Mouse (Mus musculus) adipocyte (in vitro differentiated cells): ENCODE measurements around the gene Fat3.

Experiments used
- DNase-seq: peaks from one replicate; pipeline ENCODE4 v3.0.0-alpha.2; 2016; ENCODE audit warnings: low spot score

The Fat3 gene

GRCm38 (mm10) chr9:16132594-16132993 is 368.5 kb downstream of the Fat3 start:
- DNase-seq = no peak

- no peak for DNase-seq
These were observed 379.3 kb downstream of the Fat3 start for GRCm38 (mm10) chr9:16121756-16122155.

GRCm38 (mm10) chr9:16114821-16115485 is 386.1 kb downstream of the Fat3 start:
- DNase-seq = no peak

GRCm38 (mm10) chr9:16113936-16114642 is 387.0 kb downstream of the Fat3 start:
- no peak for DNase-seq

GRCm38 (mm10) chr9:16107900-16108299 is 393.2 kb downstream of the Fat3 start:
- no peak for DNase-seq

- no peak for DNase-seq
These were observed 393.7 kb downstream of the Fat3 start for GRCm38 (mm10) chr9:16107386-16107785.

GRCm38 (mm10) chr9:16098553-16098952 is 402.5 kb downstream of the Fat3 start:
- DNase-seq = no peak

GRCm38 (mm10) chr9:16093047-16093668 is 407.9 kb downstream of the Fat3 start:
- DNase-seq = no peak

- DNase-seq = no peak
These were observed 408.8 kb downstream of the Fat3 start for GRCm38 (mm10) chr9:16092051-16092967.

GRCm38 (mm10) chr9:16079292-16079691 is 421.8 kb downstream of the Fat3 start:
- no peak for DNase-seq

- DNase-seq = no peak
These were observed 426.4 kb downstream of the Fat3 start for GRCm38 (mm10) chr9:16074664-16075063.

- DNase-seq = no peak
These were observed 427.0 kb downstream of the Fat3 start for GRCm38 (mm10) chr9:16074116-16074515.

- DNase-seq = no peak
These were observed 437.6 kb downstream of the Fat3 start for GRCm38 (mm10) chr9:16063447-16063846.

- DNase-seq = no peak
These were observed 438.6 kb downstream of the Fat3 start for GRCm38 (mm10) chr9:16062472-16062871.

- no peak for DNase-seq
These were observed 454.4 kb downstream of the Fat3 start for GRCm38 (mm10) chr9:16046686-16047085.

GRCm38 (mm10) chr9:16037375-16037774 is 463.7 kb downstream of the Fat3 start:
- no peak for DNase-seq

- no peak for DNase-seq
These were observed 464.7 kb downstream of the Fat3 start for GRCm38 (mm10) chr9:16036346-16036745.

GRCm38 (mm10) chr9:16029715-16030285 is 471.3 kb downstream of the Fat3 start:
- DNase-seq = no peak

GRCm38 (mm10) chr9:16029066-16029465 is 472.0 kb downstream of the Fat3 start:
- DNase-seq = no peak

GRCm38 (mm10) chr9:16028394-16028911 is 472.6 kb downstream of the Fat3 start:
- DNase-seq = no peak

- DNase-seq = no peak
These were observed 475.0 kb downstream of the Fat3 start for GRCm38 (mm10) chr9:16026054-16026453.

GRCm38 (mm10) chr9:16024706-16025105 is 476.4 kb downstream of the Fat3 start:
- DNase-seq = no peak
